13 mouse cellular contexts compared by ENCODE assay signal in the genomic region with DNA sequence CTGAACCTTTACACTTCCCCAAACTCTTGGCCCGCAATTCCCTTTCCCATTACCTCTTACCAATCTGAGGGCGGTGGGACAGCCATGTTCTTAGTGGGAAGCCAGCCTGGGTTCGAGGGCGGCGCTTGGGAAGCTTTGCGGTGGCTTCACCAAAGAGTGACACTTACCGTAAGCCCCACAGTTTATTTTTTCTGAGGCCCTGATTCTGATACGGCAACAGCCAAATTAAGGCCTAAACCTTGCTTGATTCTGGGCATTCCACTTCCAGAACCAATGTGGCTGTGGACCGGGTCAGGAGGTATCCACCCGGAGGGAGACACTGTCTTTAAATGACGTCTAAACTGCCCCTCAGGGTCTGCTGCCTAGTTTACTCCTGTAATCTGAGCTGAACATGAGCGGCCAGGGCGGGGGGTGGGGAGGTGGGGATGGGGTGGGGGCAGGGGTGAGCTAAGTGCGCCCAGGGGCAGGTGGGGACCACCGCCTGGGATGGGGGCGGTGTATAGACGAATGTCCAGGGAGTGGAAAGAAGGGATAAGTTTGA. TPM values are rescaled to one million over a fixed set of nuclear protein-coding genes. Genes with fewer than 3 reads are reported as not detected.
A peak's percentile ranks its signal among the peaks of the same experiment; 100 is the strongest.
DNase-seq lines count a peak whose midpoint lies in the region; ATAC-seq and TF ChIP-seq lines count a peak whose summit lies in the region.
"Had no signal": no experiment of that assay in that cellular context is flagged by ENCODE, and none has a peak within 500 bp of the region (broad histone marks: within the 10 kb centered on the region; RNA-seq: fewer than 3 reads in every experiment).

No protein-coding gene starts in this region.

- H3K9me3 ChIP-seq in embryonic facial prominence, embryonic 14.5 days (ENCODE audit: control insufficient read depth, low read length) = no peaks in the 10 kb centered on the region
- H3K9me3 ChIP-seq in limb, embryonic 11.5 days (ENCODE audit: control insufficient read depth, low read length) = no peaks in the 10 kb centered on the region
- no peaks in the 10 kb centered on the region for H3K9me3 ChIP-seq in neural tube, embryonic 14.5 days (ENCODE audit: control insufficient read depth, low read length)
- no peaks in the 10 kb centered on the region for H3K9me3 ChIP-seq in lung, postnatal 0 days (ENCODE audit: low read length)
- H3K9me3 ChIP-seq: embryonic facial prominence, embryonic 15.5 days; heart, embryonic 10.5 days had no signal

- peak overlapping the region; percentile 68; the same call in 1 of the 2 replicates for H3K4me2 ChIP-seq in embryonic facial prominence, embryonic 14.5 days (ENCODE audit: low read depth, low read length)
- H3K4me2 ChIP-seq in limb, embryonic 11.5 days (ENCODE audit: low read depth, severe bottlenecking) = peak overlapping the region; percentile 75
- H3K4me2 ChIP-seq in neural tube, embryonic 14.5 days (ENCODE audit: low read depth, low read length) = peak overlapping the region; percentile 49; the same call in 1 of the 2 replicates
- H3K4me2 ChIP-seq in lung, postnatal 0 days (replicated peaks; ENCODE audit: low read depth, low read length) = no peak overlapping the region

- ATAC-seq in embryonic facial prominence, embryonic 14.5 days (ENCODE audit: low read depth) = no peak
- ATAC-seq in limb, embryonic 11.5 days (ENCODE audit: insufficient number of reproducible peaks, low FRiP score, low TSS enrichment, low read depth) = peak; percentile 23
- no peak for ATAC-seq in neural tube, embryonic 14.5 days (ENCODE audit: low read depth)
- ATAC-seq in erythroblast, adult 5-6 weeks (replicated peaks; ENCODE audit: low FRiP score, poor library complexity, severe bottlenecking) = no peak
- no peak for ATAC-seq in lung, postnatal 0 days

- H3K27ac ChIP-seq in layer of hippocampus, adult 2 months = peak overlapping the region; percentile 79
- no peak overlapping the region for H3K27ac ChIP-seq in embryonic facial prominence, embryonic 14.5 days (replicated peaks; ENCODE audit: low read depth, low read length)
- peak overlapping the region; percentile 64 for H3K27ac ChIP-seq in limb, embryonic 11.5 days (replicated peaks; ENCODE audit: low read depth, low read length)
- H3K27ac ChIP-seq in neural tube, embryonic 14.5 days (ENCODE audit: low read depth, low read length) = peak overlapping the region; percentile 67
- no peak overlapping the region for H3K27ac ChIP-seq in lung, postnatal 0 days (ENCODE audit: low read length)
- H3K27ac ChIP-seq: embryonic facial prominence, embryonic 15.5 days; heart, embryonic 10.5 days; liver, embryonic 14.5 days had no signal

- H3K4me3 ChIP-seq in layer of hippocampus, adult 2 months = peak overlapping the region; percentile 60
- peak overlapping the region; percentile 49; the same call in 1 of the 2 replicates for H3K4me3 ChIP-seq in embryonic facial prominence, embryonic 14.5 days (ENCODE audit: low read depth, low read length)
- peak overlapping the region; percentile 77 for H3K4me3 ChIP-seq in limb, embryonic 11.5 days (ENCODE audit: low read depth, low read length)
- H3K4me3 ChIP-seq in neural tube, embryonic 14.5 days (ENCODE audit: low read depth, low read length) = no peak overlapping the region; the same call in 1 of the 2 replicates
- H3K4me3 ChIP-seq in lung, postnatal 0 days (ENCODE audit: low read depth, low read length) = no peak overlapping the region

- no peak for TF ChIP-seq EP300 in lung, postnatal 0 days (IDR thresholded peaks at IDR 0.05)

- H3K36me3 ChIP-seq in embryonic facial prominence, embryonic 14.5 days (ENCODE audit: control insufficient read depth, insufficient read depth, low read length) = no peaks in the 10 kb centered on the region
- H3K36me3 ChIP-seq in limb, embryonic 11.5 days (ENCODE audit: control insufficient read depth, insufficient read depth, low read length) = no peaks in the 10 kb centered on the region
- no peaks in the 10 kb centered on the region for H3K36me3 ChIP-seq in neural tube, embryonic 14.5 days (ENCODE audit: control insufficient read depth, insufficient read depth, low read length)
- no peaks in the 10 kb centered on the region for H3K36me3 ChIP-seq in lung, postnatal 0 days (ENCODE audit: insufficient read depth, low read length)
- H3K36me3 ChIP-seq: embryonic facial prominence, embryonic 15.5 days; heart, embryonic 10.5 days had no signal

- H3K27me3 ChIP-seq in embryonic facial prominence, embryonic 14.5 days (replicated peaks; ENCODE audit: control insufficient read depth, insufficient read depth, low read length) = peaks cover 99% of the 10 kb centered on the region
- H3K27me3 ChIP-seq in limb, embryonic 11.5 days (ENCODE audit: control insufficient read depth, insufficient read depth, low read length) = peaks cover 12% of the 10 kb centered on the region
- H3K27me3 ChIP-seq in neural tube, embryonic 14.5 days (ENCODE audit: control insufficient read depth, insufficient read depth, low read length) = peaks cover 23% of the 10 kb centered on the region
- H3K27me3 ChIP-seq in lung, postnatal 0 days (replicated peaks; ENCODE audit: insufficient read depth, low read length) = peaks cover 97% of the 10 kb centered on the region

- 2% methylated on average over 17 of the region's 17 CpGs for WGBS in embryonic facial prominence, embryonic 14.5 days
- WGBS in limb, embryonic 11.5 days = 0% methylated on average over 17 of the region's 17 CpGs
- WGBS in neural tube, embryonic 14.5 days = 6% methylated on average over 17 of the region's 17 CpGs
- 3% methylated on average over 17 of the region's 17 CpGs for WGBS in lung, postnatal 0 days

- H3K9ac ChIP-seq in embryonic facial prominence, embryonic 14.5 days (ENCODE audit: low read depth, low read length) = no peak overlapping the region
- peak overlapping the region; percentile 49 for H3K9ac ChIP-seq in limb, embryonic 11.5 days (ENCODE audit: low read length)
- no peak overlapping the region for H3K9ac ChIP-seq in neural tube, embryonic 14.5 days (replicated peaks; ENCODE audit: low read depth, low read length)
- no peak overlapping the region for H3K9ac ChIP-seq in lung, postnatal 0 days (replicated peaks; ENCODE audit: low read depth)
- H3K9ac ChIP-seq: embryonic facial prominence, embryonic 15.5 days; liver, embryonic 14.5 days had no signal

- H3K4me1 ChIP-seq in embryonic facial prominence, embryonic 14.5 days (ENCODE audit: control insufficient read depth, insufficient read depth, low read length) = peaks cover 12% of the 10 kb centered on the region
- peaks cover 18% of the 10 kb centered on the region for H3K4me1 ChIP-seq in limb, embryonic 11.5 days (ENCODE audit: control insufficient read depth, insufficient read depth, low read length)
- peaks cover 8% of the 10 kb centered on the region for H3K4me1 ChIP-seq in neural tube, embryonic 14.5 days (ENCODE audit: control insufficient read depth, insufficient read depth, low read length)
- peaks cover 7% of the 10 kb centered on the region for H3K4me1 ChIP-seq in lung, postnatal 0 days (ENCODE audit: insufficient read depth, low read depth, low read length)

- no peak for TF ChIP-seq CTCF in layer of hippocampus, adult 2 months (conservative IDR thresholded peaks at IDR 0.05)
- no peak for TF ChIP-seq CTCF in lung, postnatal 0 days (IDR thresholded peaks at IDR 0.05)

- peak in 1 of 2 experiments; percentile 7 for DNase-seq in layer of hippocampus, adult 2 months (ENCODE audit: low spot score in 2 of 2)
- DNase-seq in layer of hippocampus, adult 18-20 months (ENCODE audit: low spot score in 2 of 2) = no peak
- no peak for DNase-seq in embryonic facial prominence, embryonic 14.5 days (ENCODE audit: low spot score)
- DNase-seq in limb, embryonic 11.5 days (ENCODE audit: low spot score) = peak; percentile 55
- no peak for DNase-seq in right cerebral cortex, adult 2 months (ENCODE audit: low spot score in 2 of 2)
- no peak for DNase-seq in lung, postnatal 0 days (ENCODE audit: low spot score)
- DNase-seq: kidney, postnatal 36 days had no signal

RNA-seq across cellular contexts. Expression of a gene that starts 2.0 kb away (rescaled TPM):
- 10 to 100 TPM; 17.7 to 21.9 TPM for total RNA-seq in layer of hippocampus, adult 2 months (2021)
- total RNA-seq in layer of hippocampus, adult 18-20 months (2021) = 10 to 100 TPM; 16.1 to 18.7 TPM
- 1.6 TPM in 2 replicates for polyA plus RNA-seq in embryonic facial prominence, embryonic 14.5 days (2014; fragmentation: Nextera tagmentation; extraction: Ambion mirVana)
- polyA plus RNA-seq in limb, embryonic 11.5 days (2014; fragmentation: Nextera tagmentation; extraction: Ambion mirVana) = 5.1 and 5.6 TPM in 2 replicates
- polyA plus RNA-seq in neural tube, embryonic 14.5 days (2014; fragmentation: Nextera tagmentation; extraction: Ambion mirVana) = 6.5 and 9.4 TPM in 2 replicates
- not detected in 2 replicates for total RNA-seq in erythroblast, adult 5-6 weeks (2015; ENCODE audit: low replicate concordance)
- total RNA-seq in erythroblast, adult 5-6 weeks (2017; ENCODE audit: low replicate concordance) = not detected in 2 replicates
- 0.05 TPM in 1 of 2 replicates, not detected in the other for polyA plus RNA-seq in lung, postnatal 0 days (2015; fragmentation: Nextera tagmentation; extraction: Ambion mirVana)
- polyA plus RNA-seq: stomach, embryonic 16.5 days had no signal

RNA-seq across cellular contexts. Expression of a gene that starts 7.8 kb away (rescaled TPM):
- 1 to 10 TPM; 3.9 to 4.4 TPM for total RNA-seq in layer of hippocampus, adult 2 months (2021)
- total RNA-seq in layer of hippocampus, adult 18-20 months (2021) = 1 to 10 TPM; 3.0 to 5.1 TPM
- polyA plus RNA-seq in embryonic facial prominence, embryonic 14.5 days (2014; fragmentation: Nextera tagmentation; extraction: Ambion mirVana) = 1.9 and 2.1 TPM in 2 replicates
- 11.3 and 12.5 TPM in 2 replicates for polyA plus RNA-seq in limb, embryonic 11.5 days (2014; fragmentation: Nextera tagmentation; extraction: Ambion mirVana)
- polyA plus RNA-seq in neural tube, embryonic 14.5 days (2014; fragmentation: Nextera tagmentation; extraction: Ambion mirVana) = 7.8 and 7.9 TPM in 2 replicates
- not detected in 2 replicates for total RNA-seq in erythroblast, adult 5-6 weeks (2015; ENCODE audit: low replicate concordance)
- total RNA-seq in erythroblast, adult 5-6 weeks (2017; ENCODE audit: low replicate concordance) = not detected in 2 replicates
- not detected in 2 replicates for polyA plus RNA-seq in lung, postnatal 0 days (2015; fragmentation: Nextera tagmentation; extraction: Ambion mirVana)
- polyA plus RNA-seq: liver, embryonic 14.5 days; stomach, embryonic 16.5 days had no signal

RNA-seq across cellular contexts. Expression of a gene that starts 17.1 kb away (rescaled TPM):
- not detected for total RNA-seq in layer of hippocampus, adult 2 months (2021)
- total RNA-seq in layer of hippocampus, adult 18-20 months (2021) = not detected
- polyA plus RNA-seq in embryonic facial prominence, embryonic 14.5 days (2014; fragmentation: Nextera tagmentation; extraction: Ambion mirVana) = 0.14 TPM in 1 of 2 replicates, not detected in the other
- polyA plus RNA-seq in limb, embryonic 11.5 days (2014; fragmentation: Nextera tagmentation; extraction: Ambion mirVana) = 0.16 and 0.19 TPM in 2 replicates
- polyA plus RNA-seq in neural tube, embryonic 14.5 days (2014; fragmentation: Nextera tagmentation; extraction: Ambion mirVana) = 0.35 and 0.45 TPM in 2 replicates
- total RNA-seq in erythroblast, adult 5-6 weeks (2015; ENCODE audit: low replicate concordance) = not detected in 2 replicates
- not detected in 2 replicates for total RNA-seq in erythroblast, adult 5-6 weeks (2017; ENCODE audit: low replicate concordance)
- not detected in 2 replicates for polyA plus RNA-seq in lung, postnatal 0 days (2015; fragmentation: Nextera tagmentation; extraction: Ambion mirVana)
- polyA plus RNA-seq: embryonic facial prominence, embryonic 15.5 days; heart, embryonic 10.5 days; liver, embryonic 14.5 days; stomach, embryonic 16.5 days had no signal

RNA-seq across cellular contexts. Expression of a gene that starts 22.4 kb away (rescaled TPM):
- total RNA-seq in layer of hippocampus, adult 2 months (2021) = under 1 TPM; 0.17 to 0.36 TPM
- under 1 TPM; 0.30 to 0.38 TPM for total RNA-seq in layer of hippocampus, adult 18-20 months (2021)
- not detected in 2 replicates for polyA plus RNA-seq in embryonic facial prominence, embryonic 14.5 days (2014; fragmentation: Nextera tagmentation; extraction: Ambion mirVana)
- polyA plus RNA-seq in limb, embryonic 11.5 days (2014; fragmentation: Nextera tagmentation; extraction: Ambion mirVana) = 0.24 and 0.33 TPM in 2 replicates
- 0.27 and 0.81 TPM in 2 replicates for polyA plus RNA-seq in neural tube, embryonic 14.5 days (2014; fragmentation: Nextera tagmentation; extraction: Ambion mirVana)
- total RNA-seq in erythroblast, adult 5-6 weeks (2015; ENCODE audit: low replicate concordance) = not detected in 2 replicates
- total RNA-seq in erythroblast, adult 5-6 weeks (2017; ENCODE audit: low replicate concordance) = not detected in 2 replicates
- not detected in 2 replicates for polyA plus RNA-seq in lung, postnatal 0 days (2015; fragmentation: Nextera tagmentation; extraction: Ambion mirVana)
- polyA plus RNA-seq: heart, embryonic 10.5 days; liver, embryonic 14.5 days; stomach, embryonic 16.5 days had no signal

Comparison
In these comparisons a context has a peak if more than half of its experiments do, and no peak if none do; other contexts are left out.
1. H3K27ac ChIP-seq: peak in layer of hippocampus, adult 2 months (single experiment), limb, embryonic 11.5 days (single experiment) and neural tube, embryonic 14.5 days (single experiment); none in embryonic facial prominence, embryonic 14.5 days (single experiment) and lung, postnatal 0 days (single experiment).
2. H3K4me3 ChIP-seq: peak in layer of hippocampus, adult 2 months (single experiment), embryonic facial prominence, embryonic 14.5 days (single experiment) and limb, embryonic 11.5 days (single experiment); none in neural tube, embryonic 14.5 days (single experiment) and lung, postnatal 0 days (single experiment).